Mouse (Mus musculus) small intestine, adult 2 months (tissue): Measurements from ENCODE around the gene Ush1c.

Experiments used
- CTCF ChIP-seq: fragments of 200-500 bp; IDR thresholded peaks from 2 replicates; pipeline ENCODE4 v1.5.1; 2012; ENCODE audit warnings: low read depth, mild to moderate bottlenecking, control low read depth, inconsistent platforms, low read length, moderate library complexity, mixed read lengths; ENCODE audit not compliant: insufficient replicate concordance, insufficient read length; ENCODE audit errors: extremely low read depth
- POLR2A ChIP-seq: fragments of 200-500 bp; IDR thresholded peaks from 2 replicates; pipeline ENCODE4 v1.6.1; 2012; ENCODE audit warnings: low read depth, mild to moderate bottlenecking, control low read depth, inconsistent platforms, low read length, moderate library complexity

DNA sequence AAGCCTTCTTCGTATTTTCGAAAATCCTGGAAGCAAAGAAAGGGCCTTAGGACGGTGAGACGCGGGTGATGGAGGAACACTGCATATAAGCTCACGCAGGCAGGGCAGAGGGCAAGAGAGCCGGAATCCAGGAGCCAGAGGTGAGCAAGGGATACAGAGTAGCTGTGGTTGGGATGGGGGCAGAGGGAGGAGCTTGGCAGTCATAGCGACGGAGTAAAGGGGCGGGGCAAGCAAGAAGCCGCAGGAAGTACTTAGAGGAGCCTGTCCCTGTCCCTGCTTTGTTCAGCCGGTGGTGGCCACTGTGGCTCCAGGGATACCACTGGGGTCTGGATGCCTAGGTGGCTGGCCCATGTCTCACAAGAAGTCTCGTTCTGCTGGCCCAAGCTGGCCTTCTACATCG is 36.7 kb downstream of the Ush1c start:
- TF ChIP-seq CTCF (no peak), POLR2A (no peak)
